Comparison of ENCODE assay signal across 8 mouse cellular contexts in the genomic region with DNA sequence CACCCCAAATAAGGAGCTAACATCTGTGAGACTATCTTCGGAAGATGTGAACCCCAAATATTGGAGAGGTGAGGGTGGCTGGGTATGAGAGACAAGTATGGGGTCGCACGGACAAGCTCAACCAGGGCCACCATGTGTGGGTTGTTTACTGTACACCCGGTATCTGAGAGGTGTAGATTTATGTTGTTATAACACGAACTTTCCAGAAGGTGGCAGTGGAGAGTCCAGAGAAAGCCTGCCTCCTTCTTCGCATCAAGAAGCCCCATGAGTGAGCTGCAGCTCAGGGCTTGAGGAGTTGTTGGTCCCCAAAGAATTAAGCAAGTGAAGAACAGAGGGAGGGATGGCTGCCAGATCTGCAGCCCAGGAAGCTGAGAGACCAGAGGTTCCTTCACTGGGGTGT.
A peak's percentile ranks its signal among the peaks of the same experiment; 100 is the strongest.
DNase-seq lines count a peak whose midpoint lies in the region; ATAC-seq and TF ChIP-seq lines count a peak whose summit lies in the region.

No protein-coding gene starts in this region.

- DNase-seq in heart, adult 2 months, result no peak
- no peak for DNase-seq in heart, adult 11 months
- peak; percentile 58 for DNase-seq in A20 (ENCODE audit: low read depth, low spot score)
- peak; percentile 30 for DNase-seq in c-Kit-positive CD71-negative TER-119-negative erythroid progenitor cells, embryonic 14.5 days (ENCODE audit: low read depth)
- DNase-seq in forebrain, embryonic 14.5 days (ENCODE audit: low spot score), result peak; percentile 81
- peak; percentile 62 to 67 for DNase-seq in layer of hippocampus, adult 2 months (ENCODE audit: low spot score in 2 of 2)
- no peak for DNase-seq in adrenal gland, adult 2 months

- H3K79me2 ChIP-seq in heart, adult 2 months (replicated peaks; ENCODE audit: control insufficient read depth, insufficient read depth, low read length), result no peaks in the 10 kb centered on the region

- no peaks in the 10 kb centered on the region for H3K36me3 ChIP-seq in heart, adult 2 months (ENCODE audit: control insufficient read depth, insufficient read depth, low read length)
- no peaks in the 10 kb centered on the region for H3K36me3 ChIP-seq in forebrain, embryonic 14.5 days (ENCODE audit: control insufficient read depth, insufficient read depth, low read length)
- no peaks in the 10 kb centered on the region for H3K36me3 ChIP-seq in neural tube, embryonic 13.5 days

- TF ChIP-seq CTCF in heart, adult 2 months (IDR thresholded peaks at IDR 0.05), result peak; percentile 79
- peak; percentile 85 for TF ChIP-seq CTCF in layer of hippocampus, adult 2 months (conservative IDR thresholded peaks at IDR 0.05)

- H3K4me3 ChIP-seq in heart, adult 2 months, result no peak overlapping the region
- no peak overlapping the region for H3K4me3 ChIP-seq in forebrain, embryonic 14.5 days (ENCODE audit: low read depth, low read length)
- no peak overlapping the region for H3K4me3 ChIP-seq in layer of hippocampus, adult 2 months
- H3K4me3 ChIP-seq in neural tube, embryonic 13.5 days, result no peak overlapping the region

- no peak for TF ChIP-seq EP300 in heart, adult 2 months (IDR thresholded peaks at IDR 0.05; ENCODE audit: insufficient read depth, low read depth, low read length)

- intact Hi-C loops in heart, adult 2 months (cut with DNase I), result loop anchor here (1.0 kb wide), 2 partner anchors 179 to 530 kb away; no protein-coding TSS in a partner anchor

- H3K9me3 ChIP-seq in forebrain, embryonic 14.5 days (replicated peaks; ENCODE audit: control insufficient read depth, low read length), result peaks cover 10% of the 10 kb centered on the region
- H3K9me3 ChIP-seq in neural tube, embryonic 13.5 days, result peaks cover 23% of the 10 kb centered on the region

- H3K27ac ChIP-seq in heart, adult 2 months, result no peak overlapping the region
- no peak overlapping the region for H3K27ac ChIP-seq in forebrain, embryonic 14.5 days (ENCODE audit: low read depth, low read length)
- H3K27ac ChIP-seq in layer of hippocampus, adult 2 months, result peak overlapping the region; percentile 67
- H3K27ac ChIP-seq in neural tube, embryonic 13.5 days (replicated peaks), result no peak overlapping the region

- H3K4me1 ChIP-seq in heart, adult 2 months (ENCODE audit: control insufficient read depth, insufficient read depth, low read length), result no peaks in the 10 kb centered on the region
- H3K4me1 ChIP-seq in forebrain, embryonic 14.5 days (ENCODE audit: control insufficient read depth, insufficient read depth, low read length), result no peaks in the 10 kb centered on the region
- no peaks in the 10 kb centered on the region for H3K4me1 ChIP-seq in neural tube, embryonic 13.5 days (replicated peaks)

- no peak overlapping the region for H3K4me2 ChIP-seq in forebrain, embryonic 14.5 days (ENCODE audit: low read length)
- H3K4me2 ChIP-seq in neural tube, embryonic 13.5 days, result no peak overlapping the region

- peak; percentile 58; the same call in 1 of the 2 replicates for ATAC-seq in forebrain, embryonic 14.5 days
- peak; percentile 43; the same call in 1 of the 2 replicates for ATAC-seq in neural tube, embryonic 13.5 days (ENCODE audit: low read depth)

- H3K9ac ChIP-seq in heart, adult 2 months (ENCODE audit: low read depth, low read length), result no peak overlapping the region
- no peak overlapping the region for H3K9ac ChIP-seq in forebrain, embryonic 14.5 days (ENCODE audit: low read length)
- H3K9ac ChIP-seq in neural tube, embryonic 13.5 days, result no peak overlapping the region

- H3K27me3 ChIP-seq in heart, adult 2 months (ENCODE audit: control insufficient read depth, insufficient read depth, low read length), result no peaks in the 10 kb centered on the region
- H3K27me3 ChIP-seq in forebrain, embryonic 14.5 days (replicated peaks; ENCODE audit: control insufficient read depth, insufficient read depth, low read length), result no peaks in the 10 kb centered on the region
- H3K27me3 ChIP-seq in neural tube, embryonic 13.5 days, result no peaks in the 10 kb centered on the region

- no peak for TF ChIP-seq POLR2A in heart, adult 2 months (IDR thresholded peaks at IDR 0.05; ENCODE audit: insufficient read depth, low read depth, low read length)

- 19% methylated on average over 6 of the region's 6 CpGs for WGBS in heart, adult 2 months
- WGBS in forebrain, embryonic 14.5 days, result 20% methylated on average over 6 of the region's 6 CpGs
- 23% methylated on average over 6 of the region's 6 CpGs for WGBS in neural tube, embryonic 13.5 days

Comparison
In these comparisons a context has a peak if more than half of its experiments do, and no peak if none do; other contexts are left out.
1. DNase-seq: peak in A20 (single experiment), c-Kit-positive CD71-negative TER-119-negative erythroid progenitor cells, embryonic 14.5 days (single experiment), forebrain, embryonic 14.5 days (single experiment) and layer of hippocampus, adult 2 months (2 of 2); none in heart, adult 2 months (0 of 2), heart, adult 11 months (single experiment) and adrenal gland, adult 2 months (single experiment).